Mouse (Mus musculus): ENCODE measurements around the gene Irs1. TPM values are rescaled to one million over a fixed set of nuclear protein-coding genes. Genes with fewer than 3 reads are reported as not detected.

Gene Irs1
- total RNA-seq, 2 experiments from 2014 or later = 21.6 to 22.9 TPM

DNA sequence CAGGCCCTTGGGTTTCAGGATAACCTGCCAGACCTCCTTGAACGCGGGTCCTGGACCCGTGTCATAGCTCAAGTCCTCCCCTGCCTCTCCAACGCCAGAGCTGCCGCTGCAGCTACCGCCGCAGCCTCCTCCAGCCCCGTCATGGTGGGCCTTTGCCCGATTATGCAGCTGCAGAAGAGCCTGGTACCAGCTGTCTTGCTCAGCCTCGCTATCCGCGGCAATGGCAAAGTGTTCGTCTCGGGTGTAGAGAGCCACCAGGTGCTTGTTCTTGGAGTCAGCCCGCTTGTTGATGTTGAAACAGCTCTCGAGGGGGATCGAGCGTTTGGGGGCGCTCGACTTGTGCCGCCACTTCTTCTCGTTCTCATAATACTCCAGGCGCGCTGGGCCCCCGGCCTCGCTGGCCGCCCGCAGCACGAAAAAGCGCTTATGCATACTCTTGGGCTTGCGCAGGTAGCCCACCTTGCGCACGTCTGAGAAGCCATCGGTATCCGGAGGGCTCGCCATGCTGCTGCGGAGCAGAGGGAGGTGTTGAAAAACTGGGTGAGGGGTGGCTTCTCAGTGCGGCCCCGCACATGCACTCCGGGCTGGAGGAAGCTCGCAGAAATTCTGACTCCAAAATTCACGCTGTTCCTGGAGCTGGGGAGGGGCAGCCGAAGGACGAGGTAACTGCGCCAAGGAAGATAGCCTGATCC lies 1.1 kb downstream of the Irs1 start:
- intact Hi-C loops (cut with DNase I) = loop anchor here (2.0 to 10.0 kb wide), 5 partner anchors 142 to 1465 kb away; no protein-coding TSS in a partner anchor
- peak; percentile 65 to 71 for DNase-seq (ENCODE audit: extremely low spot score in 1 of 2, low spot score in 2 of 2)

DNA sequence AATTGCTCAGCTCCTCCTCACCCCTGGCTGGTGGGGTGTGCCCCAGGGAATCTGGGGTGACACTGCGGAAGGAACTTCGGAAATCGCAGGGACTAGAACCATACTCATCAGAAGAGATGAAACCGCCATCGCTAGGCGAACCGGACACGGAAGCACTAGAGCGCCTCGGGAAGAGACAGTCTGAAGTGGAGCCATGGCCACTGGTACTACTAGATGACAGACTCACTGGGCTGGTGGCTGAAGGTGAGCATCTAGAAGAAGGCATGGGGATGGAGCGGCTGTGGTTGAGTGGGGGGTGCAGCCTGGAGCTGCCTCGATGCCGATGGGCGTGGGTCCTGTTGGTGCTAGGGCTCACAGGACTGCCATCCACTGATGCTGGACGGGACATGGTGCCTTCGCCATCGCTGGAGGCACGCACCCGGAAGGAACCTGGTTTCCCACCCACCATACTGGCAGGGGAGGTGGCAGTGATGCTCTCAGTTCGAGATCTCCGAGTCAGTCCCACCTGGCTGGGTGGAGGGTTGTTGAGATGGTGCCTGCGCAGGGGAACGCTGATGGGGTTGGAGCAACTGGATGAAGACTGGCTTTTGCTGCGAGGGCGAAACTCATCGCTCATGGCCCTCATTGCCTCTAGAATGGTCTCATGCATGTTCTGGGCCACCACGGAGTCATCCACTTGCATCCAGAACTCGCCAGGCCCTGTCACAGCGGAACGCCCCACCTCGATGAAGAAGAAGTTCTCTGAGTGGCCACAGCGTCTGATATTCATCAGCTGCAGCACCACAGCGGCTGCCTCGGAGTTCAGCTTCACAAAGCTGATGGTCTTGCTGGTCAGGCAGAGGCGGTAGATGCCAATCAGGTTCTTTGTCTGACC lies 1.9 kb downstream of the Irs1 start:
- peak in 1 of 2 experiments; percentile 38 for DNase-seq (ENCODE audit: extremely low spot score in 1 of 2, low spot score in 2 of 2)
- intact Hi-C loops (cut with DNase I) = loop anchor here (10.0 kb wide), 1 partner anchor 695 kb away; no protein-coding TSS in a partner anchor

- intact Hi-C loops (cut with DNase I) = loop anchor here (10.0 kb wide), 1 partner anchor 694 kb away; no protein-coding TSS in a partner anchor
- peak in 1 of 2 experiments; percentile 42 for DNase-seq (ENCODE audit: extremely low spot score in 1 of 2, low spot score in 2 of 2)
Measured at GRCm38 (mm10) chr1:82288421-82288990, 2.7 kb downstream of the Irs1 start.

- intact Hi-C loops (cut with DNase I) = loop anchor here (10.0 kb wide), 1 partner anchor 693 kb away; no protein-coding TSS in a partner anchor
- DNase-seq (ENCODE audit: extremely low spot score in 1 of 2, low spot score in 2 of 2) = peak in 1 of 2 experiments; percentile 26
Measured at GRCm38 (mm10) chr1:82287776-82288325, 3.4 kb downstream of the Irs1 start.

DNA sequence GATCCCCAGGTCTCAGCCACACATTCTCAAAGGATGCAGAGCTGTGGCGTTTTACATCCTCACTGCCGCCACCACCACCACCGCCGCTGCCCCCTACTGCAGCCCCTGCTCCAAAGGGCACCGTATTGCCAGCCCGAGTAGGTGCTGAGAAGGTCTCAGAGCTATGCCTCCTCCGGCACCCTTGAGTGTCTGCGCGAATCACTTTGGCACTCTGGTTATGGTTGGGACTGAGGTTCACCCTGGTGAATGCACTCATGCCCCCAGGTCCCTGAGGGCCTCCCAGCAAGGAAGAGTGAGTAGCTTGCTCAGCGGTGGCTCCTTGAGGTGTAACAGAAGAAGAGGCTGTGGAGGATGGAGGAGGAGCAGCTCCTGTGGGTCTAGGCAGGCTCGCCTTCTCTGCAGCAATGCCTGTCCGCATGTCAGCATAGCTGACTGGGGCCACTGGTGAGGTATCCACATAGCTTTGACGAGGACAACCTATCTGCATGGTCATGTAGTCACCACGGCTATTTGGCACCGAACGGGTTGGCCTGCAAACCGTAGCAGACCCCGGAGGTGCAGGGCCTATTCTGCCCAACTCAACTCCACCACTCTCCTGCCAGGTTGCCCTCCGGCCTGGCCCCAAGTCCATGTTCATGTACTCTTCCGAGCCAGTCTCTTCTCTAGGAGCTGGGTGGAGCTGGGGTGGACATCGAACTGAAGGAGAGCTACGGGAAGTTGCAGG lies 4.0 kb downstream of the Irs1 start:
- intact Hi-C loops (cut with DNase I) = loop anchor here (10.0 kb wide), 1 partner anchor 692 kb away; no protein-coding TSS in a partner anchor
- peak in 1 of 2 experiments; percentile 22 for DNase-seq (ENCODE audit: extremely low spot score in 1 of 2, low spot score in 2 of 2)

DNA sequence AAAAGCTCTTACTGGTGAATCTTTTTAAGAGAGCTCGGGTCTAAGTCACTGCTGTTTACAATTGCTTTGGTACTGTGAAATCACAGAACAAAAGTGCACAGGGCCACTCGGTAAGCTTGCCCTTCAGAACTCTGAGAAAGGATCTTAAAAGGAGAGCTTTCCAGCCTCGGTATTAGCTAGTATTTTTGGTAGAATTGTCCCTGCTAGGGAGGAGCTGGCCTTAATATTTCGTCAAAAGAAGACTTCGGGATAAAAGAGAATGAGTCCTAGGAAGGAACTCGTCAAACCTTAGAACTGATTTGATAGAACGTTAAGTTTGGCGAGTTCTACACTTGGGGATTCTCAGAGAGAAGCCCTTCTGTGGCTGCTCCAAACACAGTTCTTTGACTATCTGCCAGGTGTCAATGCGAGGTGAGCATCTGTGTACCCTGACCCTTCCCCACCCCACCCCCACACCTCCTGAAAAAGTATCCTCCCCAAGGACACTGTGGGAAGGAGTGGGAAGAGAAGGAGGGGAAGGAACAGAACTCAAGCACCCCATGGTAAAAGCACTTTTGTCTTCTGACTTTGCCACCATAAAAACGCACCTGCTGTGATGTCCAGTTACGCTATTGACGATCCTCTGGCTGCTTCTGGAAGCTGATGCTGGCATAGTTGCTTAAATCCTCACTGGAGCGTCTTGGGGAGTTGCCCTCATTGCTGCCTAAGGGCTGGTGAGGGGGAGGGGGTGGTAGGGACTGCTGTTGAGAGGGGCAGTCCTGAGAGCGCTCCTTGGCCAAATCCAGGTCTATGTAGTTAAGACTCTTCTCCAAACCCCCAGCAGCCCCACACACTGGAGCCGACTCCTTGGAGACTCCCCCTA lies 4.8 kb downstream of the Irs1 start:
- no peak for DNase-seq (ENCODE audit: extremely low spot score in 1 of 2, low spot score in 2 of 2)

GRCm38 (mm10) chr1:82285461-82286189 lies 5.6 kb downstream of the Irs1 start:
- intact Hi-C loops (cut with DNase I) = loop anchor here (10.0 kb wide), 1 partner anchor 691 kb away; no protein-coding TSS in a partner anchor

More for the DNA sequence above, 4.8 kb downstream of the Irs1 start:
- intact Hi-C loops (cut with DNase I) = loop anchor here (10.0 kb wide), 1 partner anchor 692 kb away; no protein-coding TSS in a partner anchor

DNA sequence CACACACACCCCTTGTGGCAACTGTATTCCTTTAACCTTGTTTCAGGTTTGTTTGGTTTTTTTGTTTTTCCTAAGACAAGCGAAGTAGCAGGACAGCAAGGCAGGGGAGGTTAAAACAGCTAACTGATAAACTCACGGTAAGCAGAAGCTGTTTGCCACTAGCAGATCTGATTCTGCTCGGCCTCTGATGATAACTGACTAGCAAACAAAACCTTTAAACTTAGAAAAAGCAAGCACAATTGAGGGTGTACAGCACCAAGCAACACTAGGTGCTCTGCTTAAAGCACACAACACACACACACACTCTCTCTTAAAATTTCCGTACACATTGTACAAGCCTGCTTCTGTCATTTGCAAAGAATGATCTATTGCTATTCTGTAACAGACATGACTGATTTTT lies 6.8 kb downstream of the Irs1 start:
- intact Hi-C loops (cut with DNase I) = loop anchor here (10.0 kb wide), 1 partner anchor 690 kb away; no protein-coding TSS in a partner anchor
- DNase-seq (ENCODE audit: extremely low spot score in 1 of 2, low spot score in 2 of 2) = no peak

More at GRCm38 (mm10) chr1:82285461-82286189, 5.6 kb downstream of the Irs1 start:
- no peak for DNase-seq (ENCODE audit: extremely low spot score in 1 of 2, low spot score in 2 of 2)

DNA sequence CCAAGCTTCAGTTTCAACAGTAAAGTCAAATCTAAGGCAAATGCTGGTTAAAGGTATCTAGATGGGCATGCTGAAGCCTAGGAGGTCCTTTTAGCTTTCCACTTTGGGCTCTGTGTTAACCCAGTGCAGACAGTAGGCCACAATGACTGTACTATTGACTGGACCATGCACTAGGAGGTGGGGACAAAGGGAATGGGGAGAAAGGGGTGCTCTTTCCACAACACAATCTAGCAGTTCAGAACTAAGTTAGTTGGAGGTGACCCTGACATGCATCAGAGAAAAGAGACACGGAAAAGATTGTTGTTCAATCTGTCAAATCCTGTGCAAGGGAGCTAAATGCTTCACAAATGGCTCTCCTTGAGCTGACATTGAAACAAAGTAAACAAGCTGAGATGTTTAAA lies 7.3 kb downstream of the Irs1 start:
- intact Hi-C loops (cut with DNase I) = loop anchor here (10.0 kb wide), 1 partner anchor 689 kb away; no protein-coding TSS in a partner anchor
- DNase-seq (ENCODE audit: extremely low spot score in 1 of 2, low spot score in 2 of 2) = no peak

DNA sequence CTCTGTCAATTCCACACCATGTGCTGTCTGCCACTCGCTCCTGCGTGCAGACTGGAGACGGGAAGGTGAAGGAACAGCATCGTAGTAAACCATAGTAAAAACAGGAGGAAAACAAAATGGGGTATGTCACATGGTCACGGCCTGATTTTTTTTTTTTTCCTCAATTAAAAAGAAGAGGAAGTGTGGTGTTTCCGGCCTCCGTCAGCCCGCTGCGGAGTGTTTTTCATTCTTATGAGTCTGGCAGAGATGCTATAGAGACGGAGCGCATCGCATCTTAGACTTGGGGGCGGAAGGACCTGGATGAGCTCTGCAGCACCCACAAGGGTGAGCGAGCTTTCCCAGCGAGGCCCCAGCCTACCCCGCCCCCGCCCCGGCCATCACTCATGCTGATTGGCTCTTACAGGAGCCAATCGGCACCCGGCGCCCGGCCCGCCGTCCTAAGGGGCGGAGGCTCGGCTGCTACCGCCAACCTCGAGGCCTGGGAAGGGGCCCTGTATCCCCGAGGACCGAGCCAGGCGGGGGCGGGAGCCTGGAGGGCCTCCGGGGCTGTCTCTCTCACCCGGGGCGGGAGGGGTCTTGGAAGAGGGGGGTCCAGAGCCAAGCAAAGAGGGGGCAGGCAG lies 8.1 kb downstream of the Irs1 start:
- intact Hi-C loops (cut with DNase I) = loop anchor here (10.0 kb wide), 1 partner anchor 688 kb away; no protein-coding TSS in a partner anchor
- peak; percentile 84 to 93 for DNase-seq (ENCODE audit: extremely low spot score in 1 of 2, low spot score in 2 of 2)

DNA sequence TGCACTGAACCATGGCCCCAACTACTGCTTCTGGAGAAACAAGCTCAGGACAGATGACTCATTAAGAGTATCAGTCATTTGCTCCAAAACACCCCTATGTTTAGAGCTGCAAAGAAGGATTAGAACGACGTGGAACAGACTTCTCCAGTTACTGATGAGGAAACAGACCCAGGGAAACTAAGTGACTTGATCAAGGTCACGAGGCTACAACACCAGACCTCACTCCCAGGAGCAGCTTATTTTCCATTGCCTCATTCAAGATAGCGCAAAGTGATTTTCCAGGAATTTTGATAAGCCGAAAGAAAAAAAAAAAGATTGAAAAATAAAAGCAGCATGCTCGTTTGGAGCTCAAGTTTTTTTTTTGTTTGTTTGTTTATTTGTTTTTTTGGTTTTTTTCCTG lies 9.4 kb downstream of the Irs1 start:
- intact Hi-C loops (cut with DNase I) = loop anchor here (10.0 kb wide), 1 partner anchor 687 kb away; no protein-coding TSS in a partner anchor
- DNase-seq (ENCODE audit: extremely low spot score in 1 of 2, low spot score in 2 of 2) = no peak

- no peak for DNase-seq (ENCODE audit: extremely low spot score in 1 of 2, low spot score in 2 of 2)
- intact Hi-C loops (cut with DNase I) = loop anchor here (10.0 kb wide), 1 partner anchor 685 kb away; no protein-coding TSS in a partner anchor
Measured at GRCm38 (mm10) chr1:82279768-82280167, 11.4 kb downstream of the Irs1 start.

GRCm38 (mm10) chr1:82274361-82274760 lies 16.9 kb downstream of the Irs1 start:
- intact Hi-C loops (cut with DNase I) = no loop called here
- DNase-seq (ENCODE audit: extremely low spot score in 1 of 2, low spot score in 2 of 2) = no peak

DNA sequence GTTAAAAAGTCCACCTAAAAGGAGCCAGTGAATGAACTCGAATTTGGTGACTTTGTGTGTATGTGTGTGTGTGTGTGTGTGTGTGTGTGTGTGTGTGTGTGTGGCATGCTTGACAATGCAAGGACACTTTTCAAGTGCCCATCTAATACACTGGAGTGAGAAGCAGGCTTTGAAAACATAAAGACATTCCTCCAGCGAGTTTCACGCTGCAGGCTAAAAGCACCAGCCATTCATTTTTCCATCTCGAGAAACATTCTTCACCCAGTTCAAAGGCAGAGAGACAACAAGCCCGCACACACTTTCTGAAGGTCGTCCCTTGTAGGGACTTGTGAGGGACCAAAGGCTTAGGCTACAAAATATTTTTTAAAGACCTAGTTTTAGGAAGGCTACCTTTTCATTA lies 17.7 kb downstream of the Irs1 start:
- DNase-seq (ENCODE audit: extremely low spot score in 1 of 2, low spot score in 2 of 2) = no peak
- intact Hi-C loops (cut with DNase I) = no loop called here

DNA sequence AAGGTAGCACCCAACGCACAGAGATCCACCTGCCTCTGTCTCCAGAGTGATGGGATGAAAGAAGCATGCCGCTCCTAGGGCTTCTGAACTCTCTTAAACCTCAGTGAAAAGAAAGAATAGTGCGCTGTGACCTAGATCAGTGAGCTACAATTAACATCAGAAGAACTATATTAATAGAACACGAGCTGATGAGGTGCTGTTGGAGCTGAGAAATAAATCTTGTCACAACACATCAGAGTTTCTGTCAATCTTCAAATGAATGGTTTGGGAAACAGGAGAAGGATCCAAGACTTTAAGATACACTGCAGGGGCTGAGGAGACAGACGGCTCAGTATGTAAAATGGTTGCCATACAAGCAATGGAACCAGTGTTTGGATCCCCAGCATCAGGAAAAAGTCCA lies 19.0 kb downstream of the Irs1 start:
- intact Hi-C loops (cut with DNase I) = no loop called here
- no peak for DNase-seq (ENCODE audit: extremely low spot score in 1 of 2, low spot score in 2 of 2)

- no peak for DNase-seq (ENCODE audit: extremely low spot score in 1 of 2, low spot score in 2 of 2)
- intact Hi-C loops (cut with DNase I) = no loop called here
Measured at GRCm38 (mm10) chr1:82267547-82267946, 23.7 kb downstream of the Irs1 start.
